Mouse (Mus musculus) CH12.LX (cell line): ENCODE data around the gene Ackr2. TPM values are rescaled to one million over a fixed set of nuclear protein-coding genes. Genes with fewer than 3 reads are reported as not detected.

ENCODE experiments used
- DNase-seq: peaks from one replicate; pipeline ENCODE4 v3.0.0-alpha.2; 2013; ENCODE audit errors: extremely low read depth
- H3K27ac ChIP-seq: 2 replicates; pipeline ENCODE4 v1.5.1; 2012; ENCODE audit warnings: low read depth, mild to moderate bottlenecking, control low read depth, moderate library complexity; ENCODE audit not compliant: insufficient read depth
- H3K27me3 ChIP-seq: replicated peaks from 2 replicates; pipeline ENCODE3; 2012; ENCODE audit warnings: inconsistent platforms
- H3K36me3 ChIP-seq, 2 experiments: replicated peaks in 1 of 2; 2 replicates each; pipeline versions ENCODE3 to v1.6.1; 2012; ENCODE audit warnings: inconsistent platforms in 1 of 2, low read length in 1 of 2, mild to moderate bottlenecking in 1 of 2, mixed read lengths in 1 of 2, moderate library complexity in 1 of 2; ENCODE audit not compliant: control insufficient read depth in 1 of 2, insufficient read depth in 1 of 2
- H3K4me1 ChIP-seq, 2 experiments: 2 replicates each; pipeline ENCODE4 v1.6.1; 2012; ENCODE audit warnings: inconsistent platforms in 1 of 2, moderate library complexity in 1 of 2; ENCODE audit not compliant: insufficient read depth in 2 of 2, control insufficient read depth in 1 of 2
- H3K4me2 ChIP-seq: 2 replicates; pipeline ENCODE4 v1.6.1; 2012; ENCODE audit warnings: low read depth, mild to moderate bottlenecking, control low read depth; ENCODE audit not compliant: poor library complexity, insufficient read depth, severe bottlenecking
- H3K4me3 ChIP-seq, 3 experiments: fragments of 150-350 bp in 1 of 3; sonication (generic) in 1 of 3; replicated peaks in 1 of 3; 2 replicates each; pipeline versions ENCODE3 to v1.5.1; 2011 to 2012; ENCODE audit warnings: low read depth in 2 of 3, low read length in 2 of 3, mild to moderate bottlenecking in 2 of 3, moderate library complexity in 2 of 3, control low read depth in 1 of 3, improper control_type of control experiment in 1 of 3, inconsistent platforms in 1 of 3, mixed read lengths in 1 of 3; ENCODE audit not compliant: poor library complexity in 1 of 3
- H3K79me2 ChIP-seq: replicated peaks from 2 replicates; pipeline ENCODE4 v1.6.1; 2012; ENCODE audit warnings: mild to moderate bottlenecking, moderate library complexity; ENCODE audit not compliant: control insufficient read depth, poor library complexity, insufficient read depth, severe bottlenecking; ENCODE audit errors: extremely low read depth
- H3K9ac ChIP-seq: 2 replicates; pipeline ENCODE4 v1.6.1; 2012; ENCODE audit warnings: low read depth, mild to moderate bottlenecking, control low read depth, moderate library complexity; ENCODE audit not compliant: insufficient read depth
- H3K9me3 ChIP-seq: replicated peaks from 2 replicates; pipeline ENCODE3; 2012; ENCODE audit warnings: low read length, inconsistent platforms, mixed read lengths
- BHLHE40 ChIP-seq: IDR thresholded peaks from 2 replicates; pipeline ENCODE4 v1.6.1; 2011; ENCODE audit warnings: mild to moderate bottlenecking, low read depth, low read length, improper control_type of control experiment
- CHD1 ChIP-seq: IDR thresholded peaks from 2 replicates; pipeline ENCODE4 v1.6.1; 2012; ENCODE audit warnings: low read depth, low read length, improper control_type of control experiment, inconsistent platforms
- CHD2 ChIP-seq: IDR thresholded peaks from 2 replicates; pipeline ENCODE4 v1.6.1; 2011; ENCODE audit warnings: low read length, improper control_type of control experiment
- CTCF ChIP-seq, 2 experiments: IDR thresholded peaks in 1 of 2; conservative IDR thresholded peaks in 1 of 2; 2 replicates each; pipeline ENCODE4 v1.5.1; 2011 to 2012; ENCODE audit warnings: low read depth in 2 of 2, low read length in 2 of 2, improper control_type of control experiment in 1 of 2, inconsistent platforms in 1 of 2, mild to moderate bottlenecking in 1 of 2, moderate library complexity in 1 of 2
- ELF1 ChIP-seq: IDR thresholded peaks from 2 replicates; pipeline ENCODE4 v1.6.1; 2014; ENCODE audit warnings: low read depth, mild to moderate bottlenecking, inconsistent platforms, low read length, improper control_type of control experiment
- EP300 ChIP-seq: IDR thresholded peaks from 2 replicates; pipeline ENCODE4 v1.6.1; 2011; ENCODE audit warnings: low read length, improper control_type of control experiment
- ETS1 ChIP-seq: conservative IDR thresholded peaks from 2 replicates; pipeline ENCODE4 v1.6.1; 2012; ENCODE audit warnings: low read depth, mild to moderate bottlenecking, inconsistent platforms, low read length, improper control_type of control experiment, moderate library complexity
- GABPA ChIP-seq: IDR thresholded peaks from 2 replicates; pipeline ENCODE4 v1.6.1; 2012; ENCODE audit warnings: low read depth, low read length, improper control_type of control experiment, inconsistent platforms; ENCODE audit not compliant: insufficient replicate concordance
- IRF4 ChIP-seq: IDR thresholded peaks from 2 replicates; pipeline ENCODE4 v1.6.1; 2014; ENCODE audit warnings: low read depth, mild to moderate bottlenecking, inconsistent platforms, low read length, improper control_type of control experiment
- JUND ChIP-seq: conservative IDR thresholded peaks from 2 replicates; pipeline ENCODE4 v1.6.1; 2011; ENCODE audit warnings: low read depth, low read length, improper control_type of control experiment
- MAFK ChIP-seq: IDR thresholded peaks from 2 replicates; pipeline ENCODE4 v1.6.1; 2011; ENCODE audit warnings: low read length, improper control_type of control experiment; ENCODE audit not compliant: insufficient replicate concordance
- MAZ ChIP-seq: IDR thresholded peaks from 2 replicates; pipeline ENCODE4 v1.6.1; 2012; ENCODE audit warnings: low read depth, mild to moderate bottlenecking, inconsistent platforms, low read length, improper control_type of control experiment, moderate library complexity
- MXI1 ChIP-seq: IDR thresholded peaks from 2 replicates; pipeline ENCODE4 v1.6.1; 2011; ENCODE audit warnings: mild to moderate bottlenecking, low read depth, low read length, improper control_type of control experiment
- NELFE ChIP-seq: IDR thresholded peaks from 2 replicates; pipeline ENCODE4 v1.6.1; 2011; ENCODE audit warnings: low read depth, low read length, improper control_type of control experiment
- NRF1 ChIP-seq: IDR thresholded peaks from 2 replicates; pipeline ENCODE4 v1.6.1; 2014; ENCODE audit warnings: low read depth, mild to moderate bottlenecking, inconsistent platforms, low read length, improper control_type of control experiment, moderate library complexity
- PAX5 ChIP-seq: IDR thresholded peaks from 2 replicates; pipeline ENCODE4 v1.6.1; 2012; ENCODE audit warnings: low read length, inconsistent platforms, mixed read lengths
- POLR2A ChIP-seq: IDR thresholded peaks from 2 replicates; pipeline ENCODE4 v1.6.1; 2011; ENCODE audit warnings: low read depth, mild to moderate bottlenecking, improper control_type of control experiment, low read length
- POLR2AphosphoS2 ChIP-seq: IDR thresholded peaks from 2 replicates; pipeline ENCODE4 v1.6.1; 2011; ENCODE audit warnings: low read depth, low read length, improper control_type of control experiment
- RAD21 ChIP-seq: IDR thresholded peaks from 2 replicates; pipeline ENCODE4 v1.6.1; 2011; ENCODE audit warnings: low read depth, mild to moderate bottlenecking, low read length, improper control_type of control experiment, moderate library complexity
- RCOR1 ChIP-seq: conservative IDR thresholded peaks from 2 replicates; pipeline ENCODE4 v1.6.1; 2012; ENCODE audit warnings: low read depth, mild to moderate bottlenecking, inconsistent platforms, low read length, improper control_type of control experiment
- SIN3A ChIP-seq: IDR thresholded peaks from 2 replicates; pipeline ENCODE4 v1.6.1; 2012; ENCODE audit warnings: low read length, improper control_type of control experiment, inconsistent platforms
- TCF12 ChIP-seq: IDR thresholded peaks from 2 replicates; pipeline ENCODE4 v1.6.1; 2014; ENCODE audit warnings: low read depth, mild to moderate bottlenecking, inconsistent platforms, low read length, improper control_type of control experiment
- USF1 ChIP-seq: IDR thresholded peaks from 2 replicates; pipeline ENCODE4 v1.6.1; 2014; ENCODE audit warnings: low read depth, mild to moderate bottlenecking, inconsistent platforms, low read length, improper control_type of control experiment
- USF2 ChIP-seq: conservative IDR thresholded peaks from 2 replicates; pipeline ENCODE4 v1.6.1; 2011; ENCODE audit warnings: low read depth, low read length, improper control_type of control experiment
- ZC3H11A ChIP-seq: IDR thresholded peaks from 2 replicates; pipeline ENCODE4 v1.6.1; 2012; ENCODE audit warnings: low read depth, mild to moderate bottlenecking, inconsistent platforms, low read length, improper control_type of control experiment
- ZKSCAN1 ChIP-seq: IDR thresholded peaks from 2 replicates; pipeline ENCODE4 v1.6.1; 2012; ENCODE audit warnings: low read depth, inconsistent platforms, low read length, improper control_type of control experiment, borderline replicate concordance
- ZMIZ1 ChIP-seq: IDR thresholded peaks from 2 replicates; pipeline ENCODE4 v1.6.1; 2012; ENCODE audit warnings: low read depth, mild to moderate bottlenecking, inconsistent platforms, low read length, improper control_type of control experiment
- dilution Hi-C: fragments of 300-500 bp; cut with MboI; formaldehyde crosslinking; loops from 2 replicates; pipeline ENCODE4 v1.14.3; 2020; ENCODE audit warnings: low sequenced_read_pairs; ENCODE audit not compliant: extremely low pct_unique_long_range_greater_than_20kb, extremely low pct_ligation_motif_present
- in situ Hi-C: fragments of 300-500 bp; cut with MboI; formaldehyde crosslinking; loops from 3 replicates; pipeline ENCODE4 v1.14.3; 2019; ENCODE audit warnings: low sequenced_read_pairs, low pct_ligation_motif_present, low pct_unique_long_range_greater_than_20kb, mixed read lengths
- polyA plus RNA-seq: library from polyadenylated mRNA; unstranded; fragments of >175 nt; gene quantifications from 2 replicates; pipeline ENCODE4 v1.2.1, GENCODE M21; 2012; ENCODE audit warnings: low read depth; ENCODE audit not compliant: insufficient read length
- total RNA-seq, 2 experiments: library from RNA; depleted of rRNA; stranded (reverse); fragments of 300-350 nt in 1 of 2; fragments of >200 nt in 1 of 2; gene quantifications; 2 replicates each; pipeline ENCODE4 v1.2.3; 2012 to 2014

Gene Ackr2
- total and polyA plus RNA-seq, 3 experiments, result 2.9 to 13.9 (median 9.8) TPM

GRCm38 (mm10) chr9:121904319-121904718 is 6.2 kb downstream of the Ackr2 start:
- dilution Hi-C loops (no loop called here), in situ Hi-C loops (loop anchor here (5.0 kb wide), 1 partner anchor 33 kb away; no protein-coding TSS in a partner anchor)
- H3K36me3 ChIP-seq, result peaks cover 0 to 25% of the 10 kb centered on the region in 2 experiments
- H3K27me3 ChIP-seq, result no peaks in the 10 kb centered on the region
- peaks cover 65 to 98% of the 10 kb centered on the region in 2 experiments for H3K4me1 ChIP-seq
- no peaks in the 10 kb centered on the region for H3K79me2 ChIP-seq
- H3K9ac ChIP-seq, result no peak overlapping the region
- no peak overlapping the region for H3K4me3 ChIP-seq
- H3K4me2 ChIP-seq, result peak overlapping the region; percentile 21; the same call in 1 of the 2 replicates
- DNase-seq, result peak; percentile 80
- no peaks in the 10 kb centered on the region for H3K9me3 ChIP-seq
- peak overlapping the region; percentile 77 for H3K27ac ChIP-seq
- TF ChIP-seq SIN3A (no peak), MAZ (no peak), NRF1 (no peak), RCOR1 (no peak), BHLHE40 (no peak; the same call in 1 of the 2 replicates), CTCF (conservative IDR thresholded peaks at IDR 0.05 in 1 of 2, IDR thresholded peaks at IDR 0.05 in 1 of 2; ENCODE audit: low read depth in 2 of 2, low read length in 2 of 2) (no peak), USF1 (no peak), ETS1 (peak; percentile 54; the same call in 1 of the 2 replicates), JUND (no peak), ZC3H11A (no peak), NELFE (no peak), MXI1 (no peak), PAX5 (no peak), ELF1 (no peak), GABPA (no peak), TCF12 (peak; percentile 40; the same call in 1 of the 2 replicates), RAD21 (no peak), POLR2A (no peak), POLR2AphosphoS2 (no peak), IRF4 (peak; percentile 55; the same call in 1 of the 2 replicates), CHD1 (no peak), MAFK (no peak), ZMIZ1 (no peak), USF2 (no peak), ZKSCAN1 (no peak), CHD2 (no peak), EP300 (peak; percentile 71)
